8 mouse cellular contexts compared by ENCODE assay signal in genomic region chr7:25465586-25465985, GRCm38 (mm10). TPM values are rescaled to one million over a fixed set of nuclear protein-coding genes. Genes with fewer than 3 reads are reported as not detected.
"Had no signal": no experiment of that assay in that cellular context is flagged by ENCODE, and none has a peak within 500 bp of the region (broad histone marks: within the 10 kb centered on the region; RNA-seq: fewer than 3 reads in every experiment).

No protein-coding gene starts in this region.

RNA-seq across cellular contexts. Expression of gene Cxcl17, which starts 52.9 kb away (rescaled TPM):
- polyA plus RNA-seq: cerebellum, adult 2 months; cortical plate, adult 2 months; embryonic facial prominence, embryonic 11.5 days; embryonic facial prominence, embryonic 13.5 days; erythroblast, embryonic 14.5 days; forebrain, embryonic 14.5 days; frontal cortex, adult 2 months; gonadal fat pad, adult 2 months had no signal
